Mouse (Mus musculus) skeletal muscle tissue, adult 2 months (tissue): ENCODE data around the gene Syn3.
A peak's percentile ranks its signal among the peaks of the same experiment; 100 is the strongest.

Experiments used
- DNase-seq: peaks from one replicate; pipeline ENCODE4 v3.0.0-alpha.2; 2012; ENCODE audit warnings: low read depth, low spot score

Gene Syn3

GRCm38 (mm10) chr10:86339121-86339520 lies 159.6 kb downstream of the Syn3 start:
- DNase-seq: no peak

- DNase-seq: no peak
Observed at GRCm38 (mm10) chr10:86338121-86338715, 160.5 kb downstream of the Syn3 start.

GRCm38 (mm10) chr10:86337239-86337638 lies 161.5 kb downstream of the Syn3 start:
- DNase-seq: no peak

GRCm38 (mm10) chr10:86336506-86336905 lies 162.2 kb downstream of the Syn3 start:
- no peak for DNase-seq

GRCm38 (mm10) chr10:86334581-86334980 lies 164.1 kb downstream of the Syn3 start:
- no peak for DNase-seq

- no peak for DNase-seq
Observed at GRCm38 (mm10) chr10:86332942-86333341, 165.8 kb downstream of the Syn3 start.

- no peak for DNase-seq
Observed at GRCm38 (mm10) chr10:86331681-86332281, 166.9 kb downstream of the Syn3 start.

- DNase-seq: no peak
Observed at GRCm38 (mm10) chr10:86330993-86331680, 167.6 kb downstream of the Syn3 start.

GRCm38 (mm10) chr10:86329241-86329882 lies 169.3 kb downstream of the Syn3 start:
- DNase-seq: no peak

GRCm38 (mm10) chr10:86328691-86329090 lies 170.0 kb downstream of the Syn3 start:
- DNase-seq: no peak

GRCm38 (mm10) chr10:86328143-86328542 lies 170.6 kb downstream of the Syn3 start:
- DNase-seq: peak; percentile 58

- DNase-seq: no peak
Observed at GRCm38 (mm10) chr10:86325272-86325671, 173.4 kb downstream of the Syn3 start.

- DNase-seq: no peak
Observed at GRCm38 (mm10) chr10:86323275-86323994, 175.3 kb downstream of the Syn3 start.

- no peak for DNase-seq
Observed at GRCm38 (mm10) chr10:86322006-86322405, 176.7 kb downstream of the Syn3 start.

- peak; percentile 91 for DNase-seq
Observed at GRCm38 (mm10) chr10:86321194-86321593, 177.5 kb downstream of the Syn3 start.

- DNase-seq: no peak
Observed at GRCm38 (mm10) chr10:86320204-86320603, 178.5 kb downstream of the Syn3 start.

GRCm38 (mm10) chr10:86319526-86319925 lies 179.2 kb downstream of the Syn3 start:
- no peak for DNase-seq

GRCm38 (mm10) chr10:86318552-86319140 lies 180.1 kb downstream of the Syn3 start:
- no peak for DNase-seq

- no peak for DNase-seq
Observed at GRCm38 (mm10) chr10:86317633-86318032, 181.1 kb downstream of the Syn3 start.

GRCm38 (mm10) chr10:86315513-86315912 lies 183.2 kb downstream of the Syn3 start:
- peak; percentile 86 for DNase-seq

- DNase-seq: peak; percentile 75
Observed at GRCm38 (mm10) chr10:86313448-86313847, 185.2 kb downstream of the Syn3 start.
